Mouse (Mus musculus) common myeloid progenitor, adult 5-6 weeks (primary cell): ENCODE measurements around the gene 5830411N06Rik. TPM values are rescaled to one million over a fixed set of nuclear protein-coding genes. Genes with fewer than 3 reads are reported as not detected.

Experiments used
- ATAC-seq: replicated peaks from 2 replicates; pipeline ENCODE4 v1.8.0; 2016; ENCODE audit warnings: low read depth, mild to moderate bottlenecking, moderate TSS enrichment, inconsistent platforms; ENCODE audit not compliant: poor library complexity, severe bottlenecking
- total RNA-seq: library from RNA; stranded (forward); fragments of 200-1000, 187-1606 nt; gene quantifications from 2 replicates; pipeline ENCODE4 v1.2.3, GENCODE M21; 2017

The 5830411N06Rik gene
- total RNA-seq, 1 experiment from 2014 or later = not detected

- ATAC-seq = no peak
Measured at GRCm38 (mm10) chr7:140333717-140334116, 86.6 kb downstream of the 5830411N06Rik start, which contains the start of gene Olfr527. TSS of gene Olfr527 (plus strand) at chr7:140334017.

Other genes with a start within 250 kb of the 5830411N06Rik start
- 21.7 and 23.6 TPM in 2 replicates for gene Zfp511, start 210.9 kb upstream of the 5830411N06Rik start, total RNA-seq
- gene Tubgcp2, start 210.6 kb upstream of the 5830411N06Rik start, total RNA-seq = 47.4 and 54.2 TPM in 2 replicates
- not detected in 2 replicates for gene Msx3, start 198.2 kb upstream of the 5830411N06Rik start, total RNA-seq
- gene Caly, start 164.7 kb upstream of the 5830411N06Rik start, total RNA-seq = not detected in 2 replicates
- gene Prap1, start 153.9 kb upstream of the 5830411N06Rik start, total RNA-seq = not detected in 2 replicates
- gene Fuom, start 144.8 kb upstream of the 5830411N06Rik start, total RNA-seq = 2.8 and 6.6 TPM in 2 replicates
- gene Paox, start 131.5 kb upstream of the 5830411N06Rik start, total RNA-seq = 11.1 and 11.4 TPM in 2 replicates
- gene Echs1, start 130.8 kb upstream of the 5830411N06Rik start, total RNA-seq = 59.3 and 73.0 TPM in 2 replicates
- gene Mtg1, start 109.7 kb upstream of the 5830411N06Rik start, total RNA-seq = 13.6 and 21.2 TPM in 2 replicates
- not detected in 2 replicates for gene Sprn, start 92.4 kb upstream of the 5830411N06Rik start, total RNA-seq
- gene Olfr522, start 82.5 kb upstream of the 5830411N06Rik start, total RNA-seq = not detected in 2 replicates
- not detected in 2 replicates for gene Olfr523, start 74.1 kb upstream of the 5830411N06Rik start, total RNA-seq
- not detected in 2 replicates for gene Olfr524, start 41.3 kb upstream of the 5830411N06Rik start, total RNA-seq
- not detected in 2 replicates for gene Cd163l1, start 29.0 kb upstream of the 5830411N06Rik start, total RNA-seq
- gene Olfr525, start 73.6 kb downstream of the 5830411N06Rik start, total RNA-seq = not detected in 2 replicates
- gene Olfr527, start 86.7 kb downstream of the 5830411N06Rik start, total RNA-seq = not detected in 2 replicates
- not detected in 2 replicates for gene Olfr60, start 114.4 kb downstream of the 5830411N06Rik start, total RNA-seq
- gene Olfr530, start 129.0 kb downstream of the 5830411N06Rik start, total RNA-seq = not detected in 2 replicates
- gene Olfr531, start 155.6 kb downstream of the 5830411N06Rik start, total RNA-seq = not detected in 2 replicates
- gene Olfr532, start 174.4 kb downstream of the 5830411N06Rik start, total RNA-seq = not detected in 2 replicates
- gene Olfr533, start 216.1 kb downstream of the 5830411N06Rik start, total RNA-seq = not detected in 2 replicates
- gene Olfr535, start 236.9 kb downstream of the 5830411N06Rik start, total RNA-seq = not detected in 2 replicates